Mouse (Mus musculus) urinary bladder, postnatal 10 days (tissue): ENCODE results near the gene Wapl.

Experiments used
- DNase-seq: peaks from one replicate; pipeline ENCODE4 v3.0.0; 2022; ENCODE audit warnings: low spot score

The Wapl gene

DNA sequence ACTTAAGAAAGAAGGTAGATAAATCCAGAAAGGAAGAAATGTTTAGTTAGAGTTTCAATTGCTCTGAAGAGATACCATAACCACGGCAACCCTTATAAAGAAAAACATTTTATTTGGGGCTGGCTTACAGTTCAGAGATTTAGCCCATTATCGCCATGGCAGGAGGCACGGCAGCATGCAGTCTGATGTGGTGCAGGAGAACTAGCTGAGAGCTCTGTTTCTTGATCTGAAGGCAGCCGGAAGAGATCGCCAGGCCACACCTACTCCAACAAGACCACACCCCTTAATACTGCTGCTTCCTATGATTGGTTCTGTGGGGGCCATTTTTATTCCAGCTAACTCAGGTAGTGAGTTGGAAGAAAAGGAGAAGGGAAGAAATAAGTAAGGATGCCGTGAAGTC, 100.5 kb downstream of the Wapl start:
- DNase-seq, result no peak

DNA sequence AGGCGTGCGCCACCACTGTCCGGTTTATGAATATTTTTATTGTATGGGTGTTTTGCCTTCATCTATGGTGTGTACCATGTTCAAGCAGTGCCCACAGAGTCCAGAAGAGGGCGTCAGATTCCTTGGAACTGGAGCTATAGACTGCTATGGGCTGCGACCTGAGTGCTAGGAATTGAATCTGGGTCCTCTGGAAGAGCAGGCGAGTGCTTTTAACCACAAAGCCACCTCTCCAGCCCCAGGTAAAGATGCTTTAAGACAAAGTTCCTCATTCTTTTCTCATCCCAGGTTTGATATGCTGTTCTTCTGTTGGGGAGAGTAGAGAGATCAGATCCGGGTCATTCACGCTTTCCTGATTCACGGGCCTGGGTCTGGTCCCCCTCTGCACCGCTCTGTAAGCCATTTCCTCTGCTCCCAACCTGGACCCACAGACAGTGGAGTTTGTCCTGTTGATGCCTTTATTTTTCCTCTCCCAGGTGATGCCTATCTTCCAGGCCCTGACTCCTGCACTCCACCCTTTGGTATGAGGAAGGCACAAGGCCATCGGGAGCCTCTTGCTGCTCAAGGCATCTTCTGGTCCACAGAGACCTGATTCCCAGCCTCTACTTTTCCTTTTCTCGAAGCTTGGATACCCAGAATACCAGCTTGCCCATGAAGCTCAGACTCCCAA, 103.1 kb downstream of the Wapl start:
- no peak for DNase-seq

DNA sequence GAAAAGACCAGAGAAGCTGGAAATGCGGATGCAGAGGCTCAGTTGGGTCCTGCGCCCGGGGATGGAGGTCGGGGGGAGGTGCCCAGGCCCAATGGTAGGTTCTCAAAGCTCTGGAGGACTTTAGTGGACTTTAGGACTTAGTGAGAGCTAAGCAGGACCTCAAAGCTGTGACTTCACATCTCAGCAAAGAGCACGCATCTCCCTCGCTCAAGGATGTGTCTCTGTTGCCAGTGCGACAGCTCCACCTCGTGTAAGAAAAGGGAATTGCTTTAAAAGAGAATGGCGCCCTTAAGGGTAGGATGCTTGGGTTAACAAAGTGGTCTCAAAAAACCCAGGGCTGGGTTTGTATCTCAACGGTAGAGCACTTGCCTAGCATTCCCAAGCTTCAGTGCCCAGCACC, 104.1 kb downstream of the Wapl start:
- DNase-seq, result no peak

DNA sequence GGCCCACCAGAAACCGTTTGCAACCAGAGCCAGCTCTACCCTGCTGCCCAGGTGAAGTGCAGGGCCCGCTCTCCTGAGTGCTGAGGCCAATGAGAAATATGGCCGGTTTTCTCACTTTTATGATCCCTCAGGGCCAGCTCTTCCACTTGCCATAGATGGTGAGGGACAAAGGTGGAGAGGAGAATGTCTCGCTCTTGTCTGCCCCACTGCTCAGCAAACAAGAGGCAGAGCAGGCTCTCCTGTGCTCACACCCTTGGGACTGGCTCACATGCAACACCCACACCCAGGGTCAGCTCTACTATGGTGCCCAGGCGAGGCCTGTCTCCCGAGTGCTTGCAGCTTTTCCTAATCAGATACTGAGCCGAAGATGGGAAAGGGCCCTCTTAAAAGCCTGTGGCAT, 105.0 kb downstream of the Wapl start:
- DNase-seq, result no peak

DNA sequence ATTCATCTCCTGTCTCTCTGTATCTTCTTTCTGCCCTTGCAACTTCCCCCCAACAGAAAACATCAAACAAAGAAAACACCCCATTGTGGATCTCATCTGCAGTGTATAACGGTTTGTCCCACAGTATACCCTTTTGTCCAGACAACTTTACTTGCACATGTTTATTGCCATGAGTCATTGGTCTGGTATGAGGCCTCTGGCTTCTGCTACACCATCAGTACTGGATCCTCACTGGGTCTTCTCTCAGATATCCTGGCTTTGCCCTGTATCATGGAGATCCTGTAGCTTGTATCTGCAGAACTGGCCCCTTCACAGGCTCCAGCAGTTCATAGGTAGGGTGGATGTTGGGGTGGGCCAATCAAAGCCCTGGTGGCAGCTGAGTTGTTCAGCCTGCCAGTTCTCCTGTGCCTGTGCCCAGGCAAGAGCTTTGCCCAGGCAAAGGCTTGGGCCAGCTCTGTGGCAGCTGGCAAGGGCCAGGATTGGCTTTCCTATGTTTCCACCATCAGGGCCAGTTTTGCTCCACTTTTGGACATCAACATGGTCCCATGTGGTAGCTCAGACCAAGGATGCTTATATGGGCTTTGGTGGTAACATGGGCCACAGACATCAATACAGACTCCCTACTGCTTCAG, 119.8 kb downstream of the Wapl start:
- no peak for DNase-seq
